Mouse (Mus musculus): Measurements from ENCODE around the gene Sec61b. TPM values are rescaled to one million over a fixed set of nuclear protein-coding genes. Genes with fewer than 3 reads are reported as not detected.

Sec61b gene
- total and polyA plus RNA-seq, 2 experiments from 2014 or later = 228 to 247 TPM

GRCm38 (mm10) chr4:47449116-47449515 is 25.3 kb upstream of the Sec61b start:
- WGBS = 52% methylated on average over 5 of the region's 5 CpGs
- no peaks in the 10 kb centered on the region for H3K36me3 ChIP-seq (ENCODE audit: insufficient read depth, low read length)

DNA sequence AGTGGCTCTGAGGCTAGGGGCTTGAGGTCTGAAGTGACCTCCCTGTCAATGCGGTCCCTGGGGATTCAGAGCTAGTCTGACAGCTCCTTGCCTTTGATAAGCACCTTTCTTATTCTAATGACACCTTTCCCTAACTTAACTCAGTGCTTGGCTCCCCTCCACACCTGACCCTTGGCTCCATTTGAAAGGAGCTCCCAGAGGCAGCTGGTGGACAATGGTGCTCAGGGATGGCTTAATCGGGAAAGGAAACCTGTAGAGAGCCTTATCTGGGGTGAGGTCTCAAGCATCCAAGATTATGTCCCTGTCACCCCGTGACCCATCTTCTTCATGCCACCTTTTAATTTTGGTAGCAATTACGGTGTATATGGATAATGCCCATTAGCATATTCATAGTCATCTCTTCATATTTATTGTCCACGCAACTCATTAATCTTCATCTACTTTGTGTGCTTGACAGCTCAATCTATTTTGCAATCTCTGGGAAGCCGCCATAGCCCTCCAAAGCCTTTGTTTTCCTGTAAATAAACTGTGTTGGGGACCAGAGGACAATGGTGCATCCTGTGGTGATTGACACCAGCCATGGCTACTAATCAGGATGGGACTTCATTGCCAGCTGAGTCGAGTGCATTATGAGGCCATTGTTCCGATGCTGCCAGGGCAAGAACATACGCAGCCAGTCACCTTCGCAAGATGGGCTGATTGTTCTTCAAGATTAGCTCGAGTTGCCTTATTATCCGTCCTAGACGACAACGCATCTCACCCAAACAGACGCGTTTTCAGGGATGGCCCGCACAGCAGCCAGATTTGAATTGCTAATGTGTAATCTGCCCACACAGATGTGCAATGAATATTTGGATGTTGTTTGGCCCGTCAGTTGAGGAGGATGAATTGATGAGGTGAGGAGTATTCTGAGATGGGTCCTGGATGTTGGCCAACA is 24.6 kb upstream of the Sec61b start:
- no peak for TF ChIP-seq CTCF (IDR thresholded peaks at IDR 0.05; ENCODE audit: low read depth)
- H3K4me3 ChIP-seq (ENCODE audit: low read length) = no peak overlapping the region
- WGBS = 12% methylated on average over 18 of the region's 18 CpGs
- no peak overlapping the region for H3K27ac ChIP-seq
- no peak overlapping the region for H3K4me2 ChIP-seq (ENCODE audit: low read depth, low read length)
- ATAC-seq (no peak), DNase-seq (ENCODE audit: low spot score) (no peak)
- H3K9me3 ChIP-seq (ENCODE audit: low read length) = no peaks in the 10 kb centered on the region
- H3K9ac ChIP-seq (replicated peaks; ENCODE audit: low read length) = no peak overlapping the region
- H3K27me3 ChIP-seq (ENCODE audit: insufficient read depth, low read length) = no peaks in the 10 kb centered on the region
- no peaks in the 10 kb centered on the region for H3K36me3 ChIP-seq (ENCODE audit: insufficient read depth, low read length)
- H3K4me1 ChIP-seq (ENCODE audit: insufficient read depth, low read length) = no peaks in the 10 kb centered on the region; the same call in 1 of the 2 replicates

More at GRCm38 (mm10) chr4:47449116-47449515, 25.3 kb upstream of the Sec61b start:
- Histone ChIP-seq H3K9me3 (ENCODE audit: low read length) (no peaks in the 10 kb centered on the region), H3K4me2 (ENCODE audit: low read depth, low read length) (no peak overlapping the region), H3K9ac (replicated peaks; ENCODE audit: low read length) (no peak overlapping the region), H3K27ac (no peak overlapping the region), H3K4me1 (ENCODE audit: insufficient read depth, low read length) (no peaks in the 10 kb centered on the region; the same call in 1 of the 2 replicates), H3K27me3 (ENCODE audit: insufficient read depth, low read length) (no peaks in the 10 kb centered on the region), H3K4me3 (ENCODE audit: low read length) (no peak overlapping the region)
- ATAC-seq (no peak), DNase-seq (ENCODE audit: low spot score) (no peak)
- no peak for TF ChIP-seq CTCF (IDR thresholded peaks at IDR 0.05; ENCODE audit: low read depth)

DNA sequence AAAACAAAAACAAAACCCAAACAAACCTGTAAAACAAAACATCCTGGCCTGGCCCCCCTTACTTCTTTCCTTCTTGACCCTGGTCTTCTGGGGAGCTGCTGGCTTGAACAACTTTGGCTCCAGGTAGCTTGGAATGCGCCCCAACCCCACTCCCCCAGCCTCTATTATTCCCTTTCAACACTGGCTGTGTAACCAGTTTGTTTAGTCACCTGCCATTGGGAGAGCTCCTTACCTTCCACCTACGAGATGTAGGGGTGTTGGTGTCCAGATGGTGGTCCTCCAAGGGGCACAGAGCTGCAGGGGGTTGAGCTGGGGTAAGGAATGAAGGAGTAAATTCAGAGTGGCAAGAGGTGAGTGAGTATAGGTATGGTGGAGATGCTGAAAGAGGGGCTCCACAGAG is 7.3 kb upstream of the Sec61b start:
- no peak overlapping the region for H3K27ac ChIP-seq
- DNase-seq (ENCODE audit: low spot score) (no peak), ATAC-seq (no peak)
- no peaks in the 10 kb centered on the region for H3K4me1 ChIP-seq (ENCODE audit: insufficient read depth, low read length)
- H3K9ac ChIP-seq (replicated peaks; ENCODE audit: low read length) = no peak overlapping the region
- no peak for TF ChIP-seq CTCF (IDR thresholded peaks at IDR 0.05; ENCODE audit: low read depth)
- WGBS = 95% methylated on average over 2 of the region's 2 CpGs
- no peak overlapping the region for H3K4me2 ChIP-seq (ENCODE audit: low read depth, low read length)
- peaks cover 4% of the 10 kb centered on the region; the same call in 1 of the 2 replicates for H3K9me3 ChIP-seq (ENCODE audit: low read length)
- no peaks in the 10 kb centered on the region for H3K27me3 ChIP-seq (ENCODE audit: insufficient read depth, low read length)
- H3K36me3 ChIP-seq (ENCODE audit: insufficient read depth, low read length) = peaks cover 38% of the 10 kb centered on the region
- no peak overlapping the region for H3K4me3 ChIP-seq (ENCODE audit: low read length)

GRCm38 (mm10) chr4:47473586-47473967 is 881 bp upstream of the Sec61b start:
- Histone ChIP-seq H3K27ac (peak overlapping the region; percentile 99), H3K4me3 (ENCODE audit: low read length) (peak overlapping the region; percentile 81), H3K4me1 (ENCODE audit: insufficient read depth, low read length) (peaks cover 6% of the 10 kb centered on the region; the same call in 1 of the 2 replicates), H3K36me3 (ENCODE audit: insufficient read depth, low read length) (peaks cover 37% of the 10 kb centered on the region), H3K27me3 (ENCODE audit: insufficient read depth, low read length) (no peaks in the 10 kb centered on the region), H3K9ac (replicated peaks; ENCODE audit: low read length) (peak overlapping the region; percentile 92), H3K4me2 (ENCODE audit: low read depth, low read length) (peak overlapping the region; percentile 81), H3K9me3 (ENCODE audit: low read length) (no peaks in the 10 kb centered on the region; the same call in 1 of the 2 replicates)
- no peak; the same call in 1 of the 2 replicates for ATAC-seq
- no peak for DNase-seq (ENCODE audit: low spot score)
- 4% methylated on average over 9 of the region's 14 CpGs for WGBS
- TF ChIP-seq CTCF (IDR thresholded peaks at IDR 0.05; ENCODE audit: low read depth) = 0 out of 2 replicates have a peak, but pooled peaks have one; percentile 19

- DNase-seq (ENCODE audit: low spot score) = no peak
- peak overlapping the region; percentile 81 for H3K4me2 ChIP-seq (ENCODE audit: low read depth, low read length)
- peak; percentile 7; the same call in 1 of the 2 replicates for ATAC-seq
- H3K4me1 ChIP-seq (ENCODE audit: insufficient read depth, low read length) = peaks cover 6% of the 10 kb centered on the region; the same call in 1 of the 2 replicates
- WGBS = 15% methylated on average over 31 of the region's 31 CpGs
- H3K9me3 ChIP-seq (ENCODE audit: low read length) = no peaks in the 10 kb centered on the region; the same call in 1 of the 2 replicates
- peak overlapping the region; percentile 81 for H3K4me3 ChIP-seq (ENCODE audit: low read length)
- H3K27ac ChIP-seq = peak overlapping the region; percentile 99
- H3K9ac ChIP-seq (replicated peaks; ENCODE audit: low read length) = peak overlapping the region; percentile 92
- no peaks in the 10 kb centered on the region for H3K27me3 ChIP-seq (ENCODE audit: insufficient read depth, low read length)
- TF ChIP-seq CTCF (IDR thresholded peaks at IDR 0.05; ENCODE audit: low read depth) = no peak
- H3K36me3 ChIP-seq (ENCODE audit: insufficient read depth, low read length) = peaks cover 27% of the 10 kb centered on the region
Measured at GRCm38 (mm10) chr4:47474730-47475643, 529 bp downstream of the Sec61b start.

DNA sequence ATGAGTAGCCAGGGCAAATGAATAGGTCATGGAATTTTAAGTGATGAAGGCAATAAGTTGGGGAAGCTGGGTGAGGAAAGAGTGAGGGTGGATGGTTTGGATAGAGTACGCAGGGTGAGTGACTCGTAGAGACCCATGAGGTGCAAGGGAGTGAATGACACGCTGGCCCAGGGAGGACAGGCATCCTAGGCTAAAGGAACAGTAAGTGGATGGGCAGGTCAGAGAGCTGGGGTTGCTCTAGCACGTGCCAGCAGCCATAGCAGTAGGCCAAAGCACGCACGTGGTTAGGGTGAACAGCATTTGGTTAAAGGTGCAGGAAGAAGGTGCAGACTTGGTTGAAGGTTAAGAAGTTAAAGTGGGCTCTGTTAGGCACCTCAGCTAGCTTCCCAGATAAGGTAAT is 3.1 kb downstream of the Sec61b start:
- no peak for ATAC-seq

More for the DNA sequence above, 3.1 kb downstream of the Sec61b start:
- DNase-seq (ENCODE audit: low spot score) = no peak
- 94% methylated on average over 6 of the region's 6 CpGs for WGBS
- no peak overlapping the region for H3K9ac ChIP-seq (replicated peaks; ENCODE audit: low read length)
- no peak overlapping the region for H3K4me3 ChIP-seq (ENCODE audit: low read length)
- TF ChIP-seq CTCF (IDR thresholded peaks at IDR 0.05; ENCODE audit: low read depth) = no peak
- H3K4me2 ChIP-seq (ENCODE audit: low read depth, low read length) = no peak overlapping the region
- no peaks in the 10 kb centered on the region for H3K27me3 ChIP-seq (ENCODE audit: insufficient read depth, low read length)
- no peaks in the 10 kb centered on the region for H3K9me3 ChIP-seq (ENCODE audit: low read length)
- peaks cover 30% of the 10 kb centered on the region for H3K36me3 ChIP-seq (ENCODE audit: insufficient read depth, low read length)
- no peak overlapping the region for H3K27ac ChIP-seq
- peaks cover 6% of the 10 kb centered on the region; the same call in 1 of the 2 replicates for H3K4me1 ChIP-seq (ENCODE audit: insufficient read depth, low read length)

Measured in hindbrain, postnatal 0 days (tissue).